Mouse (Mus musculus) limb, embryonic 14.5 days (tissue): ENCODE measurements around the gene Npas2. TPM values are rescaled to one million over a fixed set of nuclear protein-coding genes. Genes with fewer than 3 reads are reported as not detected.

ENCODE experiments used
- ATAC-seq: fragments of 200-750 bp; cut with Nextera tagmentation; 2 replicates; pipeline ENCODE4 v1.8.0; 2017; ENCODE audit warnings: low read depth, moderate number of reproducible peaks, moderate TSS enrichment; ENCODE audit not compliant: low FRiP score
- DNase-seq: peaks from one replicate; pipeline ENCODE4 v3.0.0-alpha.2; 2015; ENCODE audit warnings: low spot score
- H3K27ac ChIP-seq: fragments of 300-500 bp; sonication (generic); replicated peaks from 2 replicates; pipeline ENCODE4 v1.5.1; 2014; ENCODE audit warnings: low read depth, mild to moderate bottlenecking, low read length, moderate library complexity, mixed read lengths
- H3K27me3 ChIP-seq: fragments of 300-500 bp; sonication (generic); 2 replicates; pipeline ENCODE4 v1.6.1; 2014; ENCODE audit warnings: low read length, mixed read lengths; ENCODE audit not compliant: control insufficient read depth, insufficient read depth
- H3K36me3 ChIP-seq: fragments of 300-500 bp; sonication (generic); 2 replicates; pipeline ENCODE4 v1.6.1; 2014; ENCODE audit warnings: mild to moderate bottlenecking, low read length, moderate library complexity, mixed read lengths; ENCODE audit not compliant: control insufficient read depth, insufficient read depth
- H3K4me1 ChIP-seq: fragments of 300-500 bp; sonication (generic); 2 replicates; pipeline ENCODE4 v1.6.1; 2014; ENCODE audit warnings: antibody characterized with exemption, low read length, mixed read lengths; ENCODE audit not compliant: control insufficient read depth, insufficient read depth
- H3K4me2 ChIP-seq: fragments of 300-500 bp; sonication (generic); replicated peaks from 2 replicates; pipeline ENCODE4 v1.6.1; 2014; ENCODE audit warnings: low read depth, mild to moderate bottlenecking, low read length, moderate library complexity; ENCODE audit not compliant: severe bottlenecking
- H3K4me3 ChIP-seq: fragments of 300-500 bp; sonication (generic); replicated peaks from 2 replicates; pipeline ENCODE4 v1.5.1; 2014; ENCODE audit warnings: low read length
- H3K9ac ChIP-seq: fragments of 300-500 bp; sonication (generic); 2 replicates; pipeline ENCODE4 v1.6.1; 2014; ENCODE audit warnings: mild to moderate bottlenecking, low read depth, low read length, moderate library complexity; ENCODE audit not compliant: severe bottlenecking
- H3K9me3 ChIP-seq: fragments of 300-500 bp; sonication (generic); 2 replicates; pipeline ENCODE4 v1.6.1; 2016; ENCODE audit warnings: low read length; ENCODE audit not compliant: control insufficient read depth
- POLR2A ChIP-seq: fragments of 200-500 bp; IDR thresholded peaks from 2 replicates; pipeline ENCODE4 v1.8.0; 2012; ENCODE audit warnings: inconsistent platforms, mild to moderate bottlenecking, moderate library complexity, borderline replicate concordance; ENCODE audit not compliant: insufficient read depth, insufficient read length; ENCODE audit errors: extremely low read depth
- WGBS: fragments of 180-500 bp; shearing (Covaris S2); extraction: QIAGEN DNeasy Blood & Tissue Kit; methylation state at CpG from one replicate; pipeline ENCODE4 v1.1.7; 2014; 5-methylcytosine and 5-hydroxymethylcytosine counted together
- polyA plus RNA-seq, 2 experiments: library from polyadenylated mRNA; depleted of rRNA in 1 of 2; stranded (reverse) in 1 of 2; unstranded in 1 of 2; fragments of >200 nt; fragmentation: Nextera tagmentation in 1 of 2; extraction: Ambion mirVana in 1 of 2; gene quantifications; 2 replicates each; pipeline versions ENCODE4 v1.2.1 to v1.2.3; 2012 to 2014

Npas2 gene
- polyA plus RNA-seq, 2 experiments: 2.0 to 3.2 TPM

DNA sequence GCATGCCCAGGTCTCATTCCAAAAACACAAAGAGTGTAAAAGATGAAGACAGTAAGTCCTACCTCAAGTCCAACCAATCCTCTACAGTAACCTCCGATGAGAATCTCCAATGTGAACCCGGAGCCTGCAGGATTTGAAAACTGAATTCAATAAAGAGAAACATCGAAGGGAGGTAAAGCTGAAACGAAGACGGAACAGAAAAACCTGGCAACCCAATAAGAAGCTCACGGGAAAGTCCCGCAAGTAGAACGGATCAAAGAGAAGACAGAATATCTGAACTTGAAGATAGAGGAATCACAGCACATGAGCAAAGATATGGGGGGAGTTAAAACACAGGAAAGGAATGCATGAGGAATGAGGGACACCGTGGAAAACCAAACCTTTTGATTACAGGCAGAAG, 104.8 kb downstream of the Npas2 start:
- H3K4me2 ChIP-seq: no peak overlapping the region
- H3K4me1 ChIP-seq: no peaks in the 10 kb centered on the region; the same call in 1 of the 2 replicates
- H3K9ac ChIP-seq: no peak overlapping the region
- DNase-seq (no peak), ATAC-seq (no peak)
- no peaks in the 10 kb centered on the region for H3K9me3 ChIP-seq
- H3K4me3 ChIP-seq: no peak overlapping the region
- H3K36me3 ChIP-seq: no peaks in the 10 kb centered on the region
- H3K27ac ChIP-seq: no peak overlapping the region
- TF ChIP-seq POLR2A: no peak
- 90% methylated on average over 9 of the region's 9 CpGs for WGBS
- no peaks in the 10 kb centered on the region for H3K27me3 ChIP-seq

DNA sequence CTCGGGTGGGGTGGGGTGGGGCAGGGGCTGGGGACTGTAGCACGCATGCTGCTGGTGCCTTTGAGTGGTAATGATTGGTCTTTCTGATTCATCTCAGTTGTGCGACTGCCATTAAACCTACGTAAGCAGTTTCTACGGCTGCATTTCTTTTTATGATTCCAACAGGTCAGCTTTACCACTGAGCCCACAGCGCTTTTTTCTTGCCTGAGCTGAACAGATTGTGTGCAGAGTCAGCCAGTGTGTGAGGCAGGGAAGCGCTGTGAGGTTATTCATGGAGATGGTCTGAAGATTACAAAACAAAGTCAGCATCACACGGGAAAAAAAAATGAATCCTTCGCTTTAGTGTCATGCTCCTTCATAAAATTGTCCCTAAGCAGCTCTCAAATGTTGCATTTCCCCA, 106.7 kb downstream of the Npas2 start:
- H3K9ac ChIP-seq: no peak overlapping the region
- ATAC-seq (no peak), DNase-seq (no peak)
- H3K27ac ChIP-seq: no peak overlapping the region
- TF ChIP-seq POLR2A: no peak
- 70% methylated on average over 9 of the region's 9 CpGs for WGBS
- H3K4me1 ChIP-seq: no peaks in the 10 kb centered on the region; the same call in 1 of the 2 replicates
- H3K4me2 ChIP-seq: no peak overlapping the region
- no peaks in the 10 kb centered on the region for H3K27me3 ChIP-seq
- no peaks in the 10 kb centered on the region for H3K9me3 ChIP-seq
- no peak overlapping the region for H3K4me3 ChIP-seq
- H3K36me3 ChIP-seq: no peaks in the 10 kb centered on the region

DNA sequence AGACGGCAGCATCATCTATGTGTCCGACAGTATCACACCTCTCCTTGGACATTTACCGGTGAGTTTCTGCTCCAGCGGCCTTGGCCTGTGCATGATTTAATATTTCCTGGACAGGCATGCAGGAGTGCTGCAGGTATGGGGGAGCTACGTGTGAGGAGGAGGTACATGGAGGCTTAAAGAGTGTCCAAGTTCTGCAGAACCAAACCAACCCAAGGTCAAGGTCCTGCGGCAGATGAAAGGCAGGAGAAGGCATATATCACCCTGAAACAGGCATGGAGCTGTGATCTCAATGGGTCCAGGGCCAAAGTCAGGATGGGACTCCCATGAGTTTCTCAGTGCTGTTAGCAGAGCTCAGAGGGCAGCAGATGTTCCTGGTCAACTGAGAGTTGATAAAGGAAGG, 107.1 kb downstream of the Npas2 start:
- Histone ChIP-seq H3K27me3 (no peaks in the 10 kb centered on the region), H3K4me2 (no peak overlapping the region), H3K9ac (no peak overlapping the region), H3K36me3 (no peaks in the 10 kb centered on the region), H3K4me3 (no peak overlapping the region), H3K9me3 (no peaks in the 10 kb centered on the region), H3K4me1 (no peaks in the 10 kb centered on the region; the same call in 1 of the 2 replicates), H3K27ac (no peak overlapping the region)
- no peak for DNase-seq
- ATAC-seq: no peak
- WGBS: 85% methylated on average over 6 of the region's 6 CpGs
- TF ChIP-seq POLR2A: no peak

DNA sequence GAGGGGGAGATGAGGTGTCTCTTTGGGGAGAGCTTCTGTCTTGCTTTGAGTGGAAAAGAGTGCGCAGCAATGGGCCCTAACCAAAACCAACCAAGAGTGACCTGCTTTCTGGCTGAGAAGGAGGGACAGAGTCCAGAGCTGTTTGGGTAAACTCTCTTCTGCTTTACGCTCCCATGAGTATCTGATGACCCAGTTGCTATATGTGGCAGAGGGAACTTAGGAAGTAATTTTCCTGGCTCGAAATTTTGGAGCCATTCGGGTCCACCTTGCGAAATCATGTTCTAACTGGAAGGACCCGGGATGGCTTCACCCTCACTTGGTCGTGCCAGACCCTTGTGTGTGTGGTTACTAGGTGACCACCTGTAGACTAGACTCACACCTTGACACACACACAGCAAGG, 108.7 kb downstream of the Npas2 start:
- no peak for DNase-seq
- H3K4me3 ChIP-seq: no peak overlapping the region
- H3K4me1 ChIP-seq: peaks cover 2% of the 10 kb centered on the region
- H3K27ac ChIP-seq: no peak overlapping the region
- no peak for ATAC-seq
- H3K4me2 ChIP-seq: no peak overlapping the region
- TF ChIP-seq POLR2A: no peak
- H3K9ac ChIP-seq: no peak overlapping the region
- H3K9me3 ChIP-seq: no peaks in the 10 kb centered on the region
- WGBS: 89% methylated on average over 7 of the region's 7 CpGs
- no peaks in the 10 kb centered on the region for H3K27me3 ChIP-seq
- no peaks in the 10 kb centered on the region for H3K36me3 ChIP-seq

DNA sequence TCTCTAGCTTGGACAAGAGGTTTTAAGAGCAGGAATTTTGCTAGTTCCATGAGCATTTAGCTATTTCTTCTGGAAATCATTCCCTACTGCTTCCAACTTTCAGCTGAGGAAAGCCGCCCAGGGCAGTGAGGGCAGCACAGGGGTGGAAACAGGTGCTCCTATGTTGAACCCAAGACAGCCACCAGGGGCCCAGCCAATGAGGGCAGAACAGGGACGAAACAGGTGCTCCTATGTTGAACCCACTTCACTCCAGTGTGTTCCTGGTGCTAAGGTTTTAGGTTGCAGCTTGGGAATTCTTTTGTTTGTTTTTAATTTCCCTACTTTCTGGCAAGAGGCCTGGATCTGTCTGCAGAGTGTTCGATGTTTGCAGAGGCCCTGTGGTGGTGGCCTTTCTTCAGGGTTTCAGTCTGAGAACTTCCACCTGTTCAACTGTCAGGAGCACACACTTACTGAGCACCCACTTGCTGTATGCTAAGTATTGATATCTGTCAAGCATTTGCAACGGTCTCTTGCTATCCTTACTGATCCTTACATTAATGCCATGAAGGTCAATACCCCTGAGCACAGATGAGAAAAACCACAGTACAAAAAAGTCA, 109.6 kb downstream of the Npas2 start:
- H3K9me3 ChIP-seq: no peaks in the 10 kb centered on the region
- H3K4me1 ChIP-seq: peaks cover 2% of the 10 kb centered on the region
- H3K27ac ChIP-seq: no peak overlapping the region
- ATAC-seq (0 out of 2 replicates have a peak, but pooled peaks have one; percentile 55), DNase-seq (no peak)
- 61% methylated on average over 4 of the region's 4 CpGs for WGBS
- no peak for TF ChIP-seq POLR2A
- H3K36me3 ChIP-seq: no peaks in the 10 kb centered on the region
- no peak overlapping the region for H3K4me3 ChIP-seq
- no peak overlapping the region for H3K9ac ChIP-seq
- no peaks in the 10 kb centered on the region for H3K27me3 ChIP-seq
- no peak overlapping the region for H3K4me2 ChIP-seq

DNA sequence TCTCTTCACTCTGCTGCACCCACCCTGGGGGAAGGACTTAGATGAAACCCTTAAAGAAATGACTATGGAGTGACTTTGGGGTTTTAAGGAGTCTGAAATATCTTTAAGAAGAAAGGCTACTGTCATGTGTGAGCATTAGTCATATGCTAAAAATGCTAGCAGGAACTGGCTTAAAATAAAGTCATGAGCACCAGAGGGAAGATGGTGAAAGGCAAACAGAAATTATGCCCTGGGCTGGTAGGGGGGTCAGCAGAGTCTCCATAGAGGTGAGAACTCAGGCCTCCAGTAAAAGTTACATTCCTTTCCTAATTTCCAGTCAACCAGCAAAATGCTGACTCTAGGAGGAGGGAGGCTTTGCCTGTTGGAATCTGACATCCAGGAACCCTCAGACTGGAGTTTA, 113.8 kb downstream of the Npas2 start:
- no peak for TF ChIP-seq POLR2A

More for the DNA sequence above, 113.8 kb downstream of the Npas2 start:
- Histone ChIP-seq H3K4me3 (no peak overlapping the region), H3K36me3 (no peaks in the 10 kb centered on the region), H3K9ac (no peak overlapping the region), H3K9me3 (no peaks in the 10 kb centered on the region), H3K4me2 (no peak overlapping the region), H3K4me1 (peaks cover 8% of the 10 kb centered on the region), H3K27me3 (no peaks in the 10 kb centered on the region), H3K27ac (no peak overlapping the region)
- ATAC-seq (no peak), DNase-seq (no peak)
